Mouse (Mus musculus): Measurements from ENCODE around the gene Pink1.

GRCm38 (mm10) chr4:138375117-138375516 is 49.0 kb upstream of the Pink1 start:
- TF ChIP-seq POLR2A (IDR thresholded peaks at IDR 0.05; ENCODE audit: borderline replicate concordance, control insufficient read depth, low read depth, low read length) (no peak), CTCF (IDR thresholded peaks at IDR 0.05; ENCODE audit: control insufficient read depth, insufficient read depth, low read length) (no peak)

Data from bone marrow, adult 2 months (tissue).